Mouse (Mus musculus) E14TG2a.4 (cell line): ENCODE measurements around the gene Lhx8.

Experiments used
- CTCF ChIP-seq: conservative IDR thresholded peaks from 2 replicates; pipeline ENCODE4 v1.5.1; 2014; ENCODE audit warnings: low read length
- POU5F1 ChIP-seq: IDR thresholded peaks from 2 replicates; pipeline ENCODE4 v1.6.1; 2014; ENCODE audit warnings: low read length, borderline replicate concordance

GRCm38 (mm10) chr3:154321921-154322574 lies 8.4 kb downstream of the Lhx8 start:
- no peak for TF ChIP-seq CTCF
- no peak for TF ChIP-seq POU5F1
